ENCODE assay signal across 23 mouse cellular contexts in genomic region chr10:19946644-19947043, GRCm38 (mm10). TPM values are rescaled to one million over a fixed set of nuclear protein-coding genes. Genes with fewer than 3 reads are reported as not detected.
DNase-seq lines count a peak whose midpoint lies in the region; ATAC-seq and TF ChIP-seq lines count a peak whose summit lies in the region.
"Had no signal": no experiment of that assay in that cellular context is flagged by ENCODE, and none has a peak within 500 bp of the region (broad histone marks: within the 10 kb centered on the region; RNA-seq: fewer than 3 reads in every experiment).

No protein-coding gene starts in this region.

- H3K4me3 ChIP-seq in layer of hippocampus, adult 2 months, result no peak overlapping the region
- H3K4me3 ChIP-seq in lung, embryonic 16.5 days (ENCODE audit: low read length), result no peak overlapping the region
- H3K4me3 ChIP-seq in limb, embryonic 10.5 days, result no peak overlapping the region
- H3K4me3 ChIP-seq: embryonic facial prominence, embryonic 10.5 days; embryonic facial prominence, embryonic 13.5 days; erythroblast, embryonic 14.5 days; forebrain, embryonic 12.5 days; forebrain, embryonic 15.5 days; heart, embryonic 13.5 days had no signal

- no peak overlapping the region for H3K4me2 ChIP-seq in lung, embryonic 16.5 days (ENCODE audit: low read depth, low read length)
- H3K4me2 ChIP-seq: embryonic facial prominence, embryonic 13.5 days; forebrain, embryonic 12.5 days; forebrain, embryonic 15.5 days; heart, embryonic 13.5 days; hindbrain, embryonic 14.5 days had no signal

- no peaks in the 10 kb centered on the region for H3K4me1 ChIP-seq in lung, embryonic 16.5 days (replicated peaks; ENCODE audit: control insufficient read depth, insufficient read depth, low read length)
- H3K4me1 ChIP-seq in limb, embryonic 10.5 days, result peaks cover 6% of the 10 kb centered on the region
- H3K4me1 ChIP-seq: embryonic facial prominence, embryonic 10.5 days; forebrain, embryonic 12.5 days; forebrain, embryonic 15.5 days had no signal

- H3K9ac ChIP-seq in lung, embryonic 16.5 days (ENCODE audit: low read length), result no peak overlapping the region
- H3K9ac ChIP-seq: embryonic facial prominence, embryonic 13.5 days; forebrain, embryonic 12.5 days; forebrain, embryonic 15.5 days; heart, embryonic 13.5 days; hindbrain, embryonic 14.5 days had no signal

- H3K27me3 ChIP-seq in lung, embryonic 16.5 days (ENCODE audit: control insufficient read depth, insufficient read depth, low read depth, low read length), result no peaks in the 10 kb centered on the region
- no peaks in the 10 kb centered on the region for H3K27me3 ChIP-seq in limb, embryonic 10.5 days (ENCODE audit: low read depth, poor library complexity, severe bottlenecking)
- H3K27me3 ChIP-seq: embryonic facial prominence, embryonic 13.5 days; forebrain, embryonic 12.5 days; forebrain, embryonic 15.5 days; heart, embryonic 13.5 days had no signal

- 0 out of 2 replicates have a peak, but pooled peaks have one; percentile 41 for ATAC-seq in lung, embryonic 16.5 days (ENCODE audit: low read depth)
- ATAC-seq: CD4-positive, CD25-positive, alpha-beta regulatory T cell, adult 4 months; forebrain, embryonic 15.5 days; hindbrain, postnatal 0 days had no signal

- no peaks in the 10 kb centered on the region for H3K9me3 ChIP-seq in lung, embryonic 16.5 days (ENCODE audit: control insufficient read depth, low read length)
- H3K9me3 ChIP-seq in limb, embryonic 10.5 days (replicated peaks), result no peaks in the 10 kb centered on the region
- H3K9me3 ChIP-seq: embryonic facial prominence, embryonic 10.5 days; embryonic facial prominence, embryonic 13.5 days; forebrain, embryonic 12.5 days; forebrain, embryonic 15.5 days had no signal

- H3K27ac ChIP-seq in layer of hippocampus, adult 2 months, result 0 out of 2 replicates have a peak overlapping the region, but pooled peaks have one; percentile 23
- no peak overlapping the region for H3K27ac ChIP-seq in lung, embryonic 16.5 days (ENCODE audit: low read length)
- H3K27ac ChIP-seq in limb, embryonic 10.5 days, result no peak overlapping the region
- H3K27ac ChIP-seq: embryonic facial prominence, embryonic 10.5 days; embryonic facial prominence, embryonic 13.5 days; forebrain, embryonic 12.5 days; forebrain, embryonic 15.5 days; heart, embryonic 13.5 days; hindbrain, embryonic 14.5 days; hindbrain, postnatal 0 days had no signal

- no peak for DNase-seq in layer of hippocampus, adult 2 months (ENCODE audit: low spot score in 2 of 2)
- DNase-seq in layer of hippocampus, postnatal 10 days (ENCODE audit: low spot score in 2 of 2), result no peak
- no peak for DNase-seq in lung, postnatal 36 days
- DNase-seq in brain, adult 2 months (ENCODE audit: low read depth, low spot score), result peak; percentile 18
- DNase-seq in limb, embryonic 10.5 days (ENCODE audit: low spot score), result no peak
- DNase-seq: adrenal gland, adult 2 months; adrenal gland, postnatal 14 days; cerebellum, adult 8-10 months; cerebellum, postnatal 36 days; embryo, embryonic 11 days; gastrocnemius, postnatal 25 days; heart, postnatal 14 days; heart, postnatal 4 days had no signal

- TF ChIP-seq CTCF in layer of hippocampus, adult 2 months (conservative IDR thresholded peaks at IDR 0.05), result no peak

- 77% methylated on average over 6 of the region's 6 CpGs for WGBS in lung, embryonic 16.5 days
- 87% methylated on average over 6 of the region's 6 CpGs for WGBS in limb, embryonic 10.5 days

- no peaks in the 10 kb centered on the region for H3K36me3 ChIP-seq in lung, embryonic 16.5 days (ENCODE audit: control insufficient read depth, insufficient read depth, low read length)
- H3K36me3 ChIP-seq in limb, embryonic 10.5 days, result no peaks in the 10 kb centered on the region
- H3K36me3 ChIP-seq: embryonic facial prominence, embryonic 10.5 days; embryonic facial prominence, embryonic 13.5 days; forebrain, embryonic 12.5 days; forebrain, embryonic 15.5 days; heart, embryonic 13.5 days had no signal

RNA-seq across cellular contexts. Expression of gene Map3k5, which starts 12.4 kb away (rescaled TPM):
- 10 to 100 TPM; 30.6 to 33.1 TPM for total RNA-seq in layer of hippocampus, adult 2 months (2021)
- 10 to 100 TPM; 18.6 to 19.0 TPM for total RNA-seq in layer of hippocampus, postnatal 10 days (2021)
- polyA plus RNA-seq in lung, embryonic 16.5 days (2015; fragmentation: Nextera tagmentation; extraction: Ambion mirVana), result 1.2 and 1.7 TPM in 2 replicates
- 0.44 and 0.58 TPM in 2 replicates for polyA plus RNA-seq in limb, embryonic 10.5 days (2016; fragmentation: Nextera tagmentation; extraction: Ambion mirVana)
- polyA plus RNA-seq: erythroblast, embryonic 14.5 days had no signal

RNA-seq across cellular contexts. Expression of gene Pex7, which starts 39.2 kb away (rescaled TPM):
- total RNA-seq in layer of hippocampus, adult 2 months (2021), result 10 to 100 TPM; 19.3 to 22.0 TPM
- total RNA-seq in layer of hippocampus, postnatal 10 days (2021), result 10 to 100 TPM; 23.5 to 26.5 TPM
- polyA plus RNA-seq in lung, embryonic 16.5 days (2015; fragmentation: Nextera tagmentation; extraction: Ambion mirVana), result 30.5 and 34.2 TPM in 2 replicates
- 19.1 and 19.3 TPM in 2 replicates for polyA plus RNA-seq in limb, embryonic 10.5 days (2016; fragmentation: Nextera tagmentation; extraction: Ambion mirVana)
